Mouse (Mus musculus) liver, embryonic 13.5 days (tissue): ENCODE data around the gene Plxnd1. TPM values are rescaled to one million over a fixed set of nuclear protein-coding genes. Genes with fewer than 3 reads are reported as not detected.
A peak's percentile ranks its signal among the peaks of the same experiment; 100 is the strongest.

ENCODE experiments used
- ATAC-seq: fragments of 200-750 bp; cut with Nextera tagmentation; 2 replicates; pipeline ENCODE4 v1.8.0; 2017; ENCODE audit warnings: low read depth, mild to moderate bottlenecking, moderate number of reproducible peaks, moderate library complexity
- DNase-seq: peaks from one replicate; pipeline ENCODE4 v3.0.0; 2022
- H3K27ac ChIP-seq: fragments of 300-500 bp; sonication (generic); 2 replicates; pipeline ENCODE4 v1.5.1; 2015; ENCODE audit warnings: moderate library complexity, mild to moderate bottlenecking, inconsistent platforms
- H3K27me3 ChIP-seq: fragments of 300-500 bp; sonication (generic); 2 replicates; pipeline ENCODE4 v1.6.1; 2015; ENCODE audit warnings: mild to moderate bottlenecking, inconsistent platforms
- H3K36me3 ChIP-seq: fragments of 300-500 bp; sonication (generic); 2 replicates; pipeline ENCODE4 v1.6.1; 2015; ENCODE audit warnings: mild to moderate bottlenecking, inconsistent platforms
- H3K4me1 ChIP-seq: fragments of 300-500 bp; sonication (generic); replicated peaks from 2 replicates; pipeline ENCODE4 v1.6.1; 2015; ENCODE audit warnings: inconsistent platforms
- H3K4me2 ChIP-seq: fragments of 300-500 bp; sonication (generic); 2 replicates; pipeline ENCODE4 v1.6.1; 2015; ENCODE audit warnings: inconsistent platforms, mild to moderate bottlenecking, moderate library complexity
- H3K4me3 ChIP-seq: fragments of 300-500 bp; sonication (generic); replicated peaks from 2 replicates; pipeline ENCODE4 v1.5.1; 2015; ENCODE audit warnings: mild to moderate bottlenecking, inconsistent platforms
- H3K9ac ChIP-seq: fragments of 300-500 bp; sonication (generic); 2 replicates; pipeline ENCODE4 v1.6.1; 2015; ENCODE audit warnings: mild to moderate bottlenecking, inconsistent platforms
- H3K9me3 ChIP-seq: fragments of 300-500 bp; sonication (generic); replicated peaks from 2 replicates; pipeline ENCODE4 v1.6.1; 2016; ENCODE audit warnings: inconsistent platforms
- WGBS: fragments of 180-500 bp; shearing (Covaris S2); methylation state at CpG from one replicate; pipeline ENCODE4 v1.1.7; 2015; ENCODE audit not compliant: insufficient replicate concordance; 5-methylcytosine and 5-hydroxymethylcytosine counted together
- polyA plus RNA-seq: library from polyadenylated mRNA; unstranded; fragments of >200 nt; fragmentation: Nextera tagmentation; extraction: Ambion mirVana; gene quantifications from 2 replicates; pipeline ENCODE4 v1.2.1, GENCODE M21; 2015

Gene Plxnd1
- polyA plus RNA-seq, 1 experiment from 2014 or later = 6.8 TPM

- WGBS = 83% methylated on average over 13 of the region's 13 CpGs
- Histone ChIP-seq H3K9me3 (no peaks in the 10 kb centered on the region), H3K4me3 (no peak overlapping the region), H3K36me3 (no peaks in the 10 kb centered on the region), H3K4me2 (no peak overlapping the region), H3K27me3 (no peaks in the 10 kb centered on the region), H3K4me1 (peaks cover 3% of the 10 kb centered on the region; the same call in 1 of the 2 replicates), H3K9ac (no peak overlapping the region), H3K27ac (no peak overlapping the region)
- no peak for ATAC-seq
- no peak for DNase-seq
Observed at GRCm38 (mm10) chr6:115956418-115956921, 38.3 kb downstream of the Plxnd1 start.

- Histone ChIP-seq H3K4me2 (no peak overlapping the region), H3K4me1 (peaks cover 3% of the 10 kb centered on the region; the same call in 1 of the 2 replicates), H3K27me3 (no peaks in the 10 kb centered on the region), H3K4me3 (no peak overlapping the region), H3K27ac (no peak overlapping the region), H3K9me3 (no peaks in the 10 kb centered on the region), H3K9ac (no peak overlapping the region), H3K36me3 (no peaks in the 10 kb centered on the region)
- 73% methylated on average over 11 of the region's 11 CpGs for WGBS
- ATAC-seq (no peak), DNase-seq (no peak)
Observed at GRCm38 (mm10) chr6:115955664-115956063, 39.1 kb downstream of the Plxnd1 start.

GRCm38 (mm10) chr6:115955169-115955568, 39.6 kb downstream of the Plxnd1 start:
- no peak for DNase-seq
- Histone ChIP-seq H3K9ac (no peak overlapping the region), H3K27ac (no peak overlapping the region), H3K9me3 (no peaks in the 10 kb centered on the region), H3K36me3 (no peaks in the 10 kb centered on the region), H3K4me3 (no peak overlapping the region), H3K4me2 (no peak overlapping the region), H3K27me3 (no peaks in the 10 kb centered on the region), H3K4me1 (peaks cover 3% of the 10 kb centered on the region; the same call in 1 of the 2 replicates)
- WGBS = 70% methylated on average over 4 of the region's 4 CpGs
- ATAC-seq = no peak

- H3K27me3 ChIP-seq = no peaks in the 10 kb centered on the region
- no peak overlapping the region for H3K27ac ChIP-seq
- H3K4me3 ChIP-seq = no peak overlapping the region
- H3K4me2 ChIP-seq = no peak overlapping the region
- H3K4me1 ChIP-seq = peaks cover 3% of the 10 kb centered on the region; the same call in 1 of the 2 replicates
- DNase-seq (no peak), ATAC-seq (no peak)
- no peaks in the 10 kb centered on the region for H3K36me3 ChIP-seq
- H3K9ac ChIP-seq = no peak overlapping the region
- WGBS = 74% methylated on average over 9 of the region's 9 CpGs
- H3K9me3 ChIP-seq = no peaks in the 10 kb centered on the region
Observed at GRCm38 (mm10) chr6:115954506-115955074, 40.2 kb downstream of the Plxnd1 start.

GRCm38 (mm10) chr6:115946389-115946788, 48.4 kb downstream of the Plxnd1 start:
- H3K36me3 ChIP-seq = no peaks in the 10 kb centered on the region
- H3K4me1 ChIP-seq = peaks cover 29% of the 10 kb centered on the region
- H3K27ac ChIP-seq = no peak overlapping the region
- WGBS = 33% methylated on average over 6 of the region's 6 CpGs
- H3K4me2 ChIP-seq = no peak overlapping the region
- no peaks in the 10 kb centered on the region for H3K27me3 ChIP-seq
- no peak for ATAC-seq
- no peak overlapping the region for H3K9ac ChIP-seq
- no peak overlapping the region for H3K4me3 ChIP-seq
- no peaks in the 10 kb centered on the region for H3K9me3 ChIP-seq
- DNase-seq = no peak

- H3K4me3 ChIP-seq = no peak overlapping the region
- no peaks in the 10 kb centered on the region for H3K9me3 ChIP-seq
- no peak overlapping the region for H3K27ac ChIP-seq
- no peak overlapping the region for H3K4me2 ChIP-seq
- DNase-seq = no peak
- H3K27me3 ChIP-seq = no peaks in the 10 kb centered on the region
- no peaks in the 10 kb centered on the region for H3K36me3 ChIP-seq
- WGBS = 38% methylated on average over 8 of the region's 8 CpGs
- ATAC-seq = no peak
- no peak overlapping the region for H3K9ac ChIP-seq
- peaks cover 36% of the 10 kb centered on the region for H3K4me1 ChIP-seq
Observed at GRCm38 (mm10) chr6:115945633-115946032, 49.2 kb downstream of the Plxnd1 start.

- H3K27ac ChIP-seq = no peak within 1 kb of the TSS
- no peak within 1 kb of the TSS for H3K4me2 ChIP-seq
- no peaks in the 10 kb centered on the region for H3K27me3 ChIP-seq
- H3K36me3 ChIP-seq = no peaks in the 10 kb centered on the region
- peaks cover 39% of the 10 kb centered on the region for H3K4me1 ChIP-seq
- no peak for ATAC-seq
- no peak within 1 kb of the TSS for H3K9ac ChIP-seq
- no peaks in the 10 kb centered on the region for H3K9me3 ChIP-seq
- 52% methylated on average over 5 of the region's 5 CpGs for WGBS
- H3K4me3 ChIP-seq = no peak within 1 kb of the TSS
- no peak for DNase-seq
Observed at GRCm38 (mm10) chr6:115944638-115945037, 50.2 kb downstream of the Plxnd1 start, which contains the start of gene H1foo. Gene H1foo (plus strand): TSS chr6:115944938.

- Histone ChIP-seq H3K4me2 (no peak overlapping the region), H3K9me3 (no peaks in the 10 kb centered on the region), H3K27ac (no peak overlapping the region), H3K27me3 (no peaks in the 10 kb centered on the region), H3K36me3 (no peaks in the 10 kb centered on the region), H3K4me3 (no peak overlapping the region), H3K9ac (no peak overlapping the region), H3K4me1 (peaks cover 39% of the 10 kb centered on the region)
- 34% methylated on average over 9 of the region's 9 CpGs for WGBS
- peak; percentile 23 for DNase-seq
- no peak for ATAC-seq
Observed at GRCm38 (mm10) chr6:115943498-115944427, 51.0 kb downstream of the Plxnd1 start.

- H3K9ac ChIP-seq = no peak overlapping the region
- H3K27me3 ChIP-seq = no peaks in the 10 kb centered on the region
- no peak for ATAC-seq
- no peak overlapping the region for H3K4me3 ChIP-seq
- H3K27ac ChIP-seq = no peak overlapping the region
- no peak overlapping the region for H3K4me2 ChIP-seq
- peaks cover 32% of the 10 kb centered on the region for H3K4me1 ChIP-seq
- DNase-seq = peak; percentile 32
- WGBS = 9% methylated on average over 9 of the region's 12 CpGs
- H3K9me3 ChIP-seq = no peaks in the 10 kb centered on the region
- no peaks in the 10 kb centered on the region for H3K36me3 ChIP-seq
Observed at GRCm38 (mm10) chr6:115941128-115941527, 53.7 kb downstream of the Plxnd1 start.

- no peak for ATAC-seq
- H3K4me3 ChIP-seq = no peak overlapping the region
Observed at GRCm38 (mm10) chr6:115940603-115941002, 54.2 kb downstream of the Plxnd1 start.

GRCm38 (mm10) chr6:115938798-115939197, 56.0 kb downstream of the Plxnd1 start:
- Histone ChIP-seq H3K4me2 (no peak overlapping the region), H3K9me3 (no peaks in the 10 kb centered on the region), H3K36me3 (no peaks in the 10 kb centered on the region), H3K4me3 (no peak overlapping the region), H3K9ac (no peak overlapping the region), H3K27me3 (no peaks in the 10 kb centered on the region), H3K4me1 (peaks cover 23% of the 10 kb centered on the region), H3K27ac (no peak overlapping the region)
- DNase-seq (no peak), ATAC-seq (peak; percentile 29; the same call in 1 of the 2 replicates)
- 42% methylated on average over 1 of the region's 1 CpGs for WGBS

More at GRCm38 (mm10) chr6:115940603-115941002, 54.2 kb downstream of the Plxnd1 start:
- DNase-seq = no peak
- Histone ChIP-seq H3K4me1 (peaks cover 26% of the 10 kb centered on the region), H3K27ac (no peak overlapping the region), H3K9ac (no peak overlapping the region), H3K27me3 (no peaks in the 10 kb centered on the region), H3K36me3 (no peaks in the 10 kb centered on the region), H3K9me3 (no peaks in the 10 kb centered on the region), H3K4me2 (no peak overlapping the region)
- 67% methylated on average over 1 of the region's 1 CpGs for WGBS
